Mouse (Mus musculus): Measurements from ENCODE around the gene Zfp966. TPM values are rescaled to one million over a fixed set of nuclear protein-coding genes. Genes with fewer than 3 reads are reported as not detected.
"Not testable (repeated sequence)": the region's sequence is repeated elsewhere in the genome, so short reads cannot be mapped to it uniquely, and the experiment has no call there.

Gene Zfp966
- 2.5 and 3.0 TPM in 2 replicates for polyA plus RNA-seq (2016; fragmentation: Nextera tagmentation; extraction: Ambion mirVana)

DNA sequence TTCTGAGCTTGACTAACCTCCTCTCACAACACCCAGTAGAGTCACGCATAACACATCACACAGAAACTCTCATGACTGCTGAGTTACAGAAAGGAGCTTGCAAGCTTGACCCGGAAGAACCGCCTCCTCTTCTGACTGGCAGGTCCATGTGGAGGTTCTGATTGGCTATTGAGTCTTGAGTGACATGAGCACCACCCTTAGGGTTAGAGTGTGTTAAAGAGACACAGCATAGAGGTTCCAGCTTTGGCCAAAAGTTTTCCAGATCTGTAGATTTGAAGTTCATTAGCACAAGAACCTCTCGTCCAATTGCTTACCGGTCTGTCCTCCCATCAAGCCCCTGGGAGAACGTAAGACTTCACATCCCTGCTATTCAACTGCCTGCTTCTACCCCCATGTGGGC lies at the start of gene Zfp966:
TSS of gene Zfp966 (minus strand) at position 101 of the 400 bp plus-strand sequence.
- not testable (repeated sequence) for H3K36me3 ChIP-seq; H3K4me3 ChIP-seq; H3K4me2 ChIP-seq; H3K9me3 ChIP-seq (replicated peaks); ATAC-seq (ENCODE audit: insufficient number of reproducible peaks, low FRiP score); H3K9ac ChIP-seq; H3K27me3 ChIP-seq (replicated peaks); H3K27ac ChIP-seq (ENCODE audit: poor library complexity, severe bottlenecking); H3K4me1 ChIP-seq (replicated peaks)
- WGBS, result no CpG with 5 or more reads among the region's 6 CpGs

DNA sequence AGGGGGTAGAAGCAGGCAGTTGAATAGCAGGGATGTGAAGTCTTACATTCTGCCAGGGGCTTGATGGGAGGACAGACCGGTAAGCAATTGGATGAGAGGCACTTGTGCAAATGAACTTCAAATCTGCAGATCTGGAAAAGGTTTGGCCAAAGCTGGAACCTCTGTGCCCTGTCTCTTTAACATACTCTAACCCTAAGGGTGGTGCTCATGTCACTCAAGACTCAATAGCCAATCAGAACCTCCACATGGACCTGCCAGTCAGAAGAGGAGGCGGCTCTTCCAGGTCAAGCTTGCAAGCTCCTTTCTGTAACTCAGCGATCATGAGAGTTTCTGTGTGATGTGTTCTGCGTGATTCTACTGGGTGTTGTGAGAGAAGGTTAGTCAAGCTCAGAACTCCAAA lies 34.1 kb upstream of the Zfp966 start, which contains the start of gene Gm2026:
TSS of gene Gm2026 (plus strand) at position 301 of the 400 bp plus-strand sequence.
- not testable (repeated sequence) for H3K27me3 ChIP-seq (replicated peaks); ATAC-seq (ENCODE audit: insufficient number of reproducible peaks, low FRiP score); H3K4me2 ChIP-seq; H3K4me3 ChIP-seq; H3K27ac ChIP-seq (ENCODE audit: poor library complexity, severe bottlenecking); H3K9me3 ChIP-seq (replicated peaks); H3K4me1 ChIP-seq (replicated peaks); H3K9ac ChIP-seq; H3K36me3 ChIP-seq
- WGBS, result no CpG with 5 or more reads among the region's 4 CpGs

GRCm38 (mm10) chr2:175869024-175869423 lies 61.9 kb downstream of the Zfp966 start, which contains the start of gene Gm6710:
Gene Gm6710, plus strand, starts transcription at chr2:175869219.
- not testable (repeated sequence) for H3K4me1 ChIP-seq (replicated peaks); H3K36me3 ChIP-seq; ATAC-seq (ENCODE audit: insufficient number of reproducible peaks, low FRiP score); H3K9me3 ChIP-seq (replicated peaks); H3K4me3 ChIP-seq; H3K4me2 ChIP-seq; H3K9ac ChIP-seq; H3K27me3 ChIP-seq (replicated peaks); H3K27ac ChIP-seq (ENCODE audit: poor library complexity, severe bottlenecking)
- no CpG with 5 or more reads among the region's 7 CpGs for WGBS

Other genes starting within 250 kb of the Zfp966 start
- 9.8 and 10.8 TPM in 2 replicates for gene Zfp969, start 227.5 kb downstream of the Zfp966 start, polyA plus RNA-seq (2016; fragmentation: Nextera tagmentation; extraction: Ambion mirVana)
- not detected in 2 replicates for gene Gm2007, start 189.6 kb downstream of the Zfp966 start, polyA plus RNA-seq (2016; fragmentation: Nextera tagmentation; extraction: Ambion mirVana)
- gene Gm14288, start 130.0 kb downstream of the Zfp966 start, polyA plus RNA-seq (2016; fragmentation: Nextera tagmentation; extraction: Ambion mirVana), result 3.3 and 5.0 TPM in 2 replicates
- 16.2 and 18.6 TPM in 2 replicates for gene Gm6710, start 61.9 kb downstream of the Zfp966 start, polyA plus RNA-seq (2016; fragmentation: Nextera tagmentation; extraction: Ambion mirVana)
- 18.4 and 20.8 TPM in 2 replicates for gene Gm2026, start 34.2 kb upstream of the Zfp966 start, polyA plus RNA-seq (2016; fragmentation: Nextera tagmentation; extraction: Ambion mirVana)
- 2.3 and 2.4 TPM in 2 replicates for gene Gm2004, start 218.7 kb upstream of the Zfp966 start, polyA plus RNA-seq (2016; fragmentation: Nextera tagmentation; extraction: Ambion mirVana)